Mouse (Mus musculus) lung, embryonic 16.5 days (tissue): ENCODE measurements at regions not wholly inside any gene's neighbourhood (a gene's known extent, or its start where the extent isn't known, plus 50 kb on each side); places are given as distances from the start of the nearest gene placed in this dataset.

Source experiments
- ATAC-seq: fragments of 200-750 bp; cut with Nextera tagmentation; 2 replicates; pipeline ENCODE4 v1.8.0; 2017; ENCODE audit warnings: low read depth, mild to moderate bottlenecking, moderate library complexity
- H3K27ac ChIP-seq: fragments of 300-500 bp; sonication (generic); 2 replicates; pipeline ENCODE4 v1.5.1; 2014; ENCODE audit warnings: mild to moderate bottlenecking, control low read depth, low read length
- H3K27me3 ChIP-seq: fragments of 300-500 bp; sonication (generic); 2 replicates; pipeline ENCODE4 v1.6.1; 2014; ENCODE audit warnings: low read depth, low read length, mixed read lengths; ENCODE audit not compliant: control insufficient read depth, insufficient read depth
- H3K36me3 ChIP-seq: fragments of 300-500 bp; sonication (generic); 2 replicates; pipeline ENCODE4 v1.6.1; 2014; ENCODE audit warnings: low read length; ENCODE audit not compliant: control insufficient read depth, insufficient read depth
- H3K4me1 ChIP-seq: fragments of 300-500 bp; sonication (generic); replicated peaks from 2 replicates; pipeline ENCODE4 v1.6.1; 2014; ENCODE audit warnings: low read length, mixed read lengths; ENCODE audit not compliant: control insufficient read depth, insufficient read depth
- H3K4me2 ChIP-seq: fragments of 300-500 bp; sonication (generic); 2 replicates; pipeline ENCODE4 v1.6.1; 2014; ENCODE audit warnings: low read depth, low read length, control low read depth
- H3K4me3 ChIP-seq: fragments of 300-500 bp; sonication (generic); 2 replicates; pipeline ENCODE4 v1.5.1; 2014; ENCODE audit warnings: mild to moderate bottlenecking, low read length, control low read depth
- H3K9ac ChIP-seq: fragments of 300-500 bp; sonication (generic); 2 replicates; pipeline ENCODE4 v1.6.1; 2014; ENCODE audit warnings: low read length, control low read depth
- H3K9me3 ChIP-seq: fragments of 300-500 bp; sonication (generic); 2 replicates; pipeline ENCODE4 v1.6.1; 2016; ENCODE audit warnings: low read length; ENCODE audit not compliant: control insufficient read depth
- WGBS: fragments of 180-500 bp; shearing (Covaris S2); extraction: QIAGEN DNeasy Blood & Tissue Kit; methylation state at CpG from one replicate; pipeline ENCODE4 v1.1.7; 2014; 5-methylcytosine and 5-hydroxymethylcytosine counted together

- no peak for ATAC-seq
- no peaks in the 10 kb centered on the region for H3K4me1 ChIP-seq
- no peak overlapping the region for H3K4me3 ChIP-seq
- H3K9ac ChIP-seq = no peak overlapping the region
- H3K36me3 ChIP-seq = no peaks in the 10 kb centered on the region
- H3K9me3 ChIP-seq = no peaks in the 10 kb centered on the region
- H3K27me3 ChIP-seq = no peaks in the 10 kb centered on the region
- no peak overlapping the region for H3K27ac ChIP-seq
- no peak overlapping the region for H3K4me2 ChIP-seq
- 89% methylated on average over 3 of the region's 3 CpGs for WGBS
These were observed 2154.3 kb upstream of the Lrrc6 start for GRCm38 (mm10) chr15:68655046-68655445.

GRCm38 (mm10) chr15:68650609-68651008, 2149.9 kb upstream of the Lrrc6 start:
- Histone ChIP-seq H3K27me3 (no peaks in the 10 kb centered on the region), H3K4me1 (no peaks in the 10 kb centered on the region), H3K27ac (no peak overlapping the region), H3K9me3 (no peaks in the 10 kb centered on the region), H3K4me3 (no peak overlapping the region), H3K4me2 (no peak overlapping the region), H3K9ac (no peak overlapping the region), H3K36me3 (no peaks in the 10 kb centered on the region)
- no peak for ATAC-seq
- 38% methylated on average over 2 of the region's 2 CpGs for WGBS

- H3K4me3 ChIP-seq = no peak overlapping the region
- H3K9ac ChIP-seq = no peak overlapping the region
- no peak overlapping the region for H3K27ac ChIP-seq
- no peaks in the 10 kb centered on the region for H3K9me3 ChIP-seq
- no peaks in the 10 kb centered on the region for H3K4me1 ChIP-seq
- WGBS = 47% methylated on average over 3 of the region's 3 CpGs
- no peaks in the 10 kb centered on the region for H3K36me3 ChIP-seq
- no peak for ATAC-seq
- no peak overlapping the region for H3K4me2 ChIP-seq
- no peaks in the 10 kb centered on the region for H3K27me3 ChIP-seq
These were observed 2149.3 kb upstream of the Lrrc6 start for GRCm38 (mm10) chr15:68650033-68650432.

GRCm38 (mm10) chr15:68646865-68647264, 2146.2 kb upstream of the Lrrc6 start:
- H3K27me3 ChIP-seq = no peaks in the 10 kb centered on the region
- H3K9ac ChIP-seq = no peak overlapping the region
- H3K4me2 ChIP-seq = no peak overlapping the region
- no peak overlapping the region for H3K4me3 ChIP-seq
- no peak overlapping the region for H3K27ac ChIP-seq
- 75% methylated on average over 3 of the region's 3 CpGs for WGBS
- H3K36me3 ChIP-seq = no peaks in the 10 kb centered on the region
- H3K4me1 ChIP-seq = no peaks in the 10 kb centered on the region
- ATAC-seq = no peak
- H3K9me3 ChIP-seq = no peaks in the 10 kb centered on the region

- Histone ChIP-seq H3K4me1 (no peaks in the 10 kb centered on the region), H3K36me3 (no peaks in the 10 kb centered on the region), H3K4me3 (no peak overlapping the region), H3K4me2 (no peak overlapping the region), H3K9me3 (no peaks in the 10 kb centered on the region), H3K27me3 (no peaks in the 10 kb centered on the region), H3K9ac (no peak overlapping the region), H3K27ac (no peak overlapping the region)
- ATAC-seq = no peak
- WGBS = 75% methylated on average over 1 of the region's 1 CpGs
These were observed 2144.2 kb upstream of the Lrrc6 start for GRCm38 (mm10) chr15:68644862-68645261.

- Histone ChIP-seq H3K4me3 (no peak overlapping the region), H3K9ac (no peak overlapping the region), H3K9me3 (no peaks in the 10 kb centered on the region), H3K4me1 (no peaks in the 10 kb centered on the region), H3K27me3 (no peaks in the 10 kb centered on the region), H3K27ac (no peak overlapping the region), H3K36me3 (no peaks in the 10 kb centered on the region), H3K4me2 (no peak overlapping the region)
- ATAC-seq = no peak
These were observed 2134.9 kb upstream of the Lrrc6 start for GRCm38 (mm10) chr15:68635633-68636032.

GRCm38 (mm10) chr15:68626976-68627375, 2126.3 kb upstream of the Lrrc6 start:
- H3K4me1 ChIP-seq = no peaks in the 10 kb centered on the region
- H3K4me2 ChIP-seq = no peak overlapping the region
- H3K9me3 ChIP-seq = no peaks in the 10 kb centered on the region
- H3K27ac ChIP-seq = no peak overlapping the region
- no peaks in the 10 kb centered on the region for H3K27me3 ChIP-seq
- H3K36me3 ChIP-seq = no peaks in the 10 kb centered on the region
- H3K9ac ChIP-seq = no peak overlapping the region
- H3K4me3 ChIP-seq = no peak overlapping the region
- ATAC-seq = no peak
- 82% methylated on average over 4 of the region's 4 CpGs for WGBS

- Histone ChIP-seq H3K27me3 (no peaks in the 10 kb centered on the region), H3K4me2 (no peak overlapping the region), H3K27ac (no peak overlapping the region), H3K4me3 (no peak overlapping the region), H3K9me3 (no peaks in the 10 kb centered on the region), H3K9ac (no peak overlapping the region), H3K36me3 (no peaks in the 10 kb centered on the region), H3K4me1 (no peaks in the 10 kb centered on the region)
- 54% methylated on average over 3 of the region's 3 CpGs for WGBS
- no peak for ATAC-seq
These were observed 2124.1 kb upstream of the Lrrc6 start for GRCm38 (mm10) chr15:68624831-68625230.

GRCm38 (mm10) chr15:68620417-68621214, 2119.9 kb upstream of the Lrrc6 start:
- no peaks in the 10 kb centered on the region for H3K4me1 ChIP-seq
- ATAC-seq = no peak
- H3K9ac ChIP-seq = no peak overlapping the region
- no peaks in the 10 kb centered on the region for H3K36me3 ChIP-seq
- no peaks in the 10 kb centered on the region for H3K27me3 ChIP-seq
- WGBS = 63% methylated on average over 6 of the region's 6 CpGs
- H3K4me2 ChIP-seq = no peak overlapping the region
- H3K4me3 ChIP-seq = no peak overlapping the region
- no peaks in the 10 kb centered on the region for H3K9me3 ChIP-seq
- no peak overlapping the region for H3K27ac ChIP-seq
